Mouse (Mus musculus): ENCODE measurements around the gene Bst1.

DNA sequence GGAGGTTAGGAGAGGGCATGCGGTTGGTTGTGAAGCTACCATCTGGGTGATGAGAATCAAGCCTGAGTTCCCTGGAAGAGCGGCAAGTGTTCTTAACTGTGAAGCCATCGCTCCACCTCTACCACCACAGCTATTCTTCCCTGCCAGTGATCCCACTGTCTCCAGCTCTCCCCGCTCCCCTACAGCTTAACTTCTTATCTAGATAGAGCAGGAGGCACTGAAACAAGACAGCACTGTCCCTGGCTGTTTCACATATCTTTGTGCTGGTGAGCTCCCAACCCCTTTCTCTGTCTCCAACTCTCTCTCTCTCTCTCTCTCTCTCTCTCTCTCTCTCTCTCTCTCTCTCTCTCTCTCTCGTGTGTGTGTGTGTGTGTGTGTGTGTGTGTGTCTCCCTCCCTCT is 26.3 kb upstream of the Bst1 start:
- TF ChIP-seq CTCF (IDR thresholded peaks at IDR 0.05; ENCODE audit: low read depth) (no peak), EP300 (IDR thresholded peaks at IDR 0.05; ENCODE audit: low read depth) (no peak)
